Mouse (Mus musculus): ENCODE results near the gene Tex30.
A peak's percentile ranks its signal among the peaks of the same experiment; 100 is the strongest.
"Not testable (repeated sequence)": the region's sequence is repeated elsewhere in the genome, so short reads cannot be mapped to it uniquely, and the experiment has no call there.

Gene Tex30

DNA sequence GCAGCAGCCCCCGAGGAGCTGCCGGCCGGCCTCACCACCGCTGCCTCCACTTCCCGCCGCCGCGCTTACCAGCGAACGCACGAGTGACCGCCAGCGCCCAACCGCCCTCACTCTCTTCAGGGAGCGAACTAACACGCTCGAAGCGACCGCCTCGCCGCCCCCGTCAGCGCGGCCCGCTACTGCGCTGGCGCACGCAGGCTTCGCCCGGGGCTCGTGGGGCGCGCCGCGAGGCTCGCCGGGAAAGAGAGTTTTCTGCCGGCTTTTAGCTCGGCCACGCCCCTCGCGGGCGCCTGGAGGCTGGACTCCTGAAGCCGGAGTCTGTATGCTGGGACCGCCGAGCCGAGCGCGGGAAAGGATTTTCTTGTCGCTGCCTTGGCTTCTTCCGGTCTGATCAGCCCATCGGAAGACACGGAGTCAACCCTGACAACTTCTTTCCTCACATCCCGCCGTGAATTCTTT, at the start of gene Tex30:
Gene Tex30, minus strand, starts transcription at position 183 of the 459 bp plus-strand sequence.
- DNase-seq (ENCODE audit: extremely low spot score, low read depth, low spot score) = peak; percentile 86

DNA sequence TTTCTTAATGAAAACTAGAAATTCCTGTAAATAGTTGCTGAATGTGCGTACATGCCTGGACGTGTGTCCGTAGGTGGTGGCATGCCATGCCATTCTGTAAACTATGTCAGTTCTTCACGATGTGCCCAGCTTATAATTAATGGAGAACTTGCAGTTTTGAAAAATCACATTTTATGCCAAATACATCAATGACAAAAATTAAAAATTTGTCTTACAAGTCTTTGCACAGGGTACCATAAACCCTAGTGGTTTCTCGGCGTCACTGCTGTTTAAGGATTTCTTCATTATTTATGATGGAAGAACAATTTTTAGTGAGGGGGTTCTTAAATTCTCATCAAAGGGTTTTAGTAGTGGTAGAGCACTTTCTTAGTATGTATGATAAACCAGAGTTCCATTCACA, 46.5 kb upstream of the Tex30 start:
- DNase-seq (ENCODE audit: extremely low spot score, low read depth, low spot score) = peak; percentile 37

DNA sequence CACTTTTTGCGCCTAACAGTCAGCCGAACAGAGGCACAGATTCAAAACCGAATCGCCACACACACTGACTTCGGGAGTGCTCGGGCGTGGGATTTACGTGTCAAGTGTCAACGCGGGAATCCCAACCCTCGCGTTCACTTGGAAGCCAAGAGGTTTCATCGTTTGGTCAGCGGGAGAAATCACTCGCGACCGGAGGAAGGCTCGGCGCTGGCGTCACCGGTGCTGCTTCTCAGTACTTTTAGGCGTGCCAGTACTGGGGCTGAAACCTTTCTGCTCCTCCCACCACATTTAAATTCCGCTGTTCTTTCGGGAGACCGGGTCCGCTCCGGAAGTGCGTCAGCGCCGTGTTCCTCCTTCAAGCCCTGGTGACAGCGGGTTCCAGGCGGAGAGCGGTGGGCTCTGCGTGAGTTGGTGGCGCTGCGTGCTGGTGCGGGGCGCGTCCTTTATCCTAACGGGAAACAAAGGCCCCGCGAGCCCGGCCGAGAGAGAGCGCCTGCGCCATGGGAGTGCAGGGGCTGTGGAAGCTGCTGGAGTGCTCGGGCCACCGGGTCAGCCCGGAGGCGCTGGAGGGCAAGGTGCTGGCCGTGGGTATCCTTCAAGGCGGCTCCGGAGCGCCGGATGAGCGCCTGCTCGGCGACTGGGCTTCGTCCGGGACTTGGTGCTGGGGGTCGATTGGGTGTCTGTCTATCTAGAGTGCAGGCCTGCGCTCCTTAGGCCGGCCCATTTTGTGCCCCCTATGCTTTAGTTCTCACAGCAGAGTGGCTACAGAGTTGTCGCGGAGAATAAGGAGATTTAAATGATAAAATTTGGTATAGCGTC, 45.5 kb upstream of the Tex30 start, which contains the start of gene Ercc5:
Gene Ercc5, plus strand, starts transcription at position 182 of the 819 bp plus-strand sequence.
- peak; percentile 68 for DNase-seq (ENCODE audit: extremely low spot score, low read depth, low spot score)

DNA sequence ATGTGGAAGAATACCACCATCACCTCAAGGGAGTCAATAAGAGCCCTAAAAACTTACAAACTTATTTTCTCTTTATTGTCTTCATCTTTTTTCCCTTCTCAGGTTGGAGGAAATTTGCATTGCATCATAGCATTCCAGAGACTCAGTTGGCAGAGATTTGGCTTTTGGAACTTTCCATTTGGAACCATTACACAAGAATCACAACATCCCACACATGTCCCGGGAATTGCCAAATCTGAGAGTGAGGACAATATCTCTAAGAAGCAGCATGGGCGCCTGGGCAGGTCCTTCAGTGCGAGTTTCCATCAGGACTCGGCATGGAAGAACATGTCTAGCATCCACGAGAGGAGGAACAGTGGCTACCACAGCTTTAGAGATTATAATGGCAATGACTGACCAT, 40.5 kb upstream of the Tex30 start:
- no peak for DNase-seq (ENCODE audit: extremely low spot score, low read depth, low spot score)

DNA sequence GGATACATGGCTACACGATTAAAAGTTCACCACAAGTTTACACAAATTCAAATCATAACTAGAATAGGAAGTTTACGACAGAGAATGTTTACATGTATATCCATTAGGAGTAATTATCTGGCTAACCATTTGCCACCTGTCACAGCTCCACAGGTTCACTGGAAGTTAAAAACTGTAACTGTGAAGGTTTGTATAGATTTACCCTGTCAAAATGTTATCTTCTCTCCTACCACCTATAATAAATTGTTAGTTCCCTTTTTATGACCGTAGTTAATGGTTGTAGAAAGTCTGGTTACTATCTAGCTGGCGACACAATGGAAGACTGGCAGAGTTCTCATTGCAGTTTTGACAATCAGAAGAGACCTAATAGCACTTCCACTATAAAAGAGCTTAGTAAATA, 38.0 kb upstream of the Tex30 start:
- no peak for DNase-seq (ENCODE audit: extremely low spot score, low read depth, low spot score)

DNA sequence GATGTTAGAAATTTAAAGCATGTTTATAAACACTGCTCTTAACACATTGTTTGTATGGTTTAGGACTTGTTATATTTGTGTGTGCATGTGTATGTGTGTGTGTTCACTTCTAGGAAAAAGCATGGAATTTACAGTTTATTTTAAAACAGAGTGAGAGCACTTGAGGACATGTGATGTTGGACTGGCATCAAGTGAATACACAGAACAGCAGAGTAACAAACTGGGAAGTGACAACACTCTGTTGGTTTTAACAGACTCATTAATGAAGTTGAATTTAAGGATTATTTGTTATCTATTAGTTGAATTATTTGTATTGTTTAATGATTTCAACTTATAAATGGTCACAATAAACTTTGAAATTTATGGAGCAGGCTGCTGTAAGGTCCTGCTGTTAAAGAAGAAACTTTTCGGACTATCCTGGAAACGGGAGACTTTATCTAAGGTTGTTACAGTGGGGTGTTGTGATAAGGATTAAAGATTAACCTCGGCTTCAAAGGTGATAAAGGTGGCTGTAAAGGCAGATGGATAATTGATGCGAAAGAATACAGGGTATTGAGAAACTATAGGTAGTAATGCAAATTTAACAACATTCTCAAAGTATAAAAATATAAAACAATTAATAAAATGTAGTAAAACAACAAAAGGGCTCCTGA, 27.8 kb upstream of the Tex30 start:
- DNase-seq (ENCODE audit: extremely low spot score, low read depth, low spot score) = no peak

DNA sequence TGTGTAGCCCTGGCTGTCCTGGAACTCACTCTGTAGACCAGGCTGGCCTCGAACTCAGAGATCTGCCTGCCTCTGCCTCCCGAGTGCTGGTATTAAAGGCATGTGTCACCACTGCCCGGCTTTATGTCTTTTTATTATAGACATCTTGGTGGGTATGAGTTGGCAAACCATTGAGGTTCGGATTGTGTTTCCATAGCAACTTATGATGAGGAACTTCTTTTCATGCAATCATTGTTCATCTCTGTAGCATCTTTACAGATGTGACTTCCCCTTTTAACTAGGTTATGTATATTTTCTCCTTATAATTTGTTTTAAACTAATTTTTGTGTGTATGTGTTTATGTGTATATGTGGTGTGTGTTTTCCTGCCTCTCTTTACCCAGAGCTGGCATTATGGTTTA, 23.3 kb upstream of the Tex30 start:
- no peak for DNase-seq (ENCODE audit: extremely low spot score, low read depth, low spot score)

DNA sequence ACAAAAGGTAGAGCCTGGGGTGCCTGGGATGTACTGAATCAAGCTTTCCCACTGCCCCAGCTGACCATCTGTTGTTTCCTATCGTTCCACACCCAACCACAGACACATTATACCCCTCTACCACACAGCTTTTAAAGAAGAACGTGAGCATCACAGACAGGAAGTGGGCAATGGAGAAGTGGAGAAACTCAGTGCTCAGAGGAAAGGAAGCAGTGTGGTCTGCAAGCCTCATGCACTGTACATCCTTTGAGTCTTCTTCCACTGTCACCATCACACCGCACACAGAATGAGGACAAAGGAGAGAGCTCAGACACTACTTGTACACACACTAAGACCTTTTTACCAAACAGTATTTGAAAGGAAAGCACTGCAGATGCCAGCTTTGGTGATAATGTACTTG, 20.0 kb upstream of the Tex30 start:
- no peak for DNase-seq (ENCODE audit: extremely low spot score, low read depth, low spot score)

DNA sequence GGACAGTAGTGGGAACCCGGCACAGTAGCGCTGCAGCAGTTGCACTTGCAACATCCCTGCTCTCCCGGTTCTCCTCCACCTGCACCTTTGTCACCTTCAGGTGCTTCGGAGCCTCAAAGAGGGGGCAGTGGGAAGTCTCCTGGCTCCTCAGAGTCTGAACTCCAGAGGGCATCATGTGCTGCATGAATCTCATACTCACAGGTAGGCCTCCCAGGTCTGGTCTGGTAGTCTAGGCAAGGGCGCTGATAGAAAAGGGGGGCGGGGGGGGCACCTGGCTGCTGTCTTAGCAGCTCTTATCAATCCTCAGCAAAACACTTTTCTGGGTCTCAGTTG, 17.8 kb upstream of the Tex30 start:
- DNase-seq (ENCODE audit: extremely low spot score, low read depth, low spot score) = no peak

DNA sequence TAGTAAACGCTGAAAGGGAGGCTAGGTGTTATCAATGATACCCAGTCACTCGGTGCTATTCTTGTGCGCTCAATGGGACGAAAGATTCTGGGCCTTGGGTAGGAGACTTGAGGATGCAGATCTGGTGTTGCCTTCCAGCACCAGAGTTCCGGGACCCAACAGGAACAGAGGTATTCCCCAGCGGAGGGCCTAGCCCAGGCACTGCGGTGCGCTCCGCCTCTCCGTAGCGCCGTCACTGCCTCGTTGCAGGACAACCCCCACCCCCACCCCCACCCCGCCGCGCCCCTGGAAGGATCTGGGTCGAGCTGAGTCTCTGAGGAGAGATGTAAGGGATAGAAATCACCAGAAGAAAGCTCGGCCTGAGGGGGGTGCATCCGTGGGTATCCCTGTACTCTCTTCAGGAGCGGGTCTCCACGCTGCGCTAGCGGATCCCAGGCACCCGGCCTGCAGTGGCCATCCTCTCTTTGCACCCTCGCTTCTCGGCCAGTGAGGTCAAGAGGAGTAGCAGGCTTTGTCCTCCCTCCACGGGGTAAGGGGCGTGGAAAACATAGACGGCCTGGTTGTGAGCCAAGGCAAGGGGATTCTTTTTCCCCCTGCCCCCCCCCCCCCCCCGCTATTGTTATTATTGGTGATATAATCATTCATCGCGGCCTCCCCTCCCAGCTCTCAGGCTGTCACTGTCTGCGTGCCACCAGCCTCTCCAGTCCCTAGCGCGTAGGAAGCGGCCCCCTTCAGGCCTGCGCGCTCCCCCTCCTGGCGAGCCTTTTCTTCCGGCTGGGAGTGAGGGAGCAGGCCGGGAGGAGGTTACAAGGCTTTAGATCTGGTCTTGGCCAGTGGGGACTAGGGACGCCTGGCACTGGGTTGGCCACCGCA, 17.2 kb upstream of the Tex30 start:
- DNase-seq (ENCODE audit: extremely low spot score, low read depth, low spot score) = no peak

DNA sequence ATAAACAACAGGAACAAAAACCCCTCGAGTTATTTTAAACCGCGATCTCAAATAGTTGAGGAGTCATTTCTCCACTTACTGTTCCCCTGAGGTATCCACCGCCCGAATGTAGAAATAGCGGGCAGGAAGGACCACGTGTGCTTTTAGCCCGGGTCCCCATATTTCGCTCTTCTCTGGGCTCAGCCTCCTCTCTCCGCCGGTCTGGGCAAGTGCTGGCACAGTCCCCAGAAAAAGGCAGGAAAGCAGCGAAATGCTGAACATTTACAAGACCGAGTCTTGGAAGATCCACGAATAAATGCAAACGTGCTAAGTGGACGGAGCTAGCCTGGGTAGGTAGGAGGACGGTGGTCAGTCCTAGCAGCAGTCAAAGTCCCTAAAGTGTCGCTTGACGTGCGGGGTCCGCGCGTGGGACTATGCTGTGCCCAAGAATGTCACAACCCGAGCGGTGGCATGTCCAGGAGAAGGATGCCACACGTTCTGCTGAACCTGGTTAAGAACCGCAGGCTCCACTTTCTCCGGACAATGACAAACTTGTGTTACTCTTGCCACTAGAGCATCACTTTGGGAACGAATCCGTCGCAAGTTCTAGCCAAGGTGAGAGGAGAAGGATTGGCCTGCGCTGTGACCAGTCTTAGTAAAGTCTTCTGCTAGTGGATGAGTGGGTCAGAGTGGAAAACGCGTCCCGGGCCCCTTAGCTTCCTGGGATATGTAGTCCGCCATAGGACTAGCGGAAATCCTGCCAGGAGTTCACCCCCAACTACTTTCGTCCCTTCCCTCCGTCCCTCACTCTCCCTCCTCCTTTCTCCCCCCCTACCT, 16.2 kb upstream of the Tex30 start, which contains the start of the genes Kdelc1 and Bivm:
Gene Kdelc1, minus strand, starts transcription at position 570 of the 816 bp plus-strand sequence.
Gene Bivm, plus strand, starts transcription at position 719 of the 816 bp plus-strand sequence.
- peak; percentile 89 for DNase-seq (ENCODE audit: extremely low spot score, low read depth, low spot score)

DNA sequence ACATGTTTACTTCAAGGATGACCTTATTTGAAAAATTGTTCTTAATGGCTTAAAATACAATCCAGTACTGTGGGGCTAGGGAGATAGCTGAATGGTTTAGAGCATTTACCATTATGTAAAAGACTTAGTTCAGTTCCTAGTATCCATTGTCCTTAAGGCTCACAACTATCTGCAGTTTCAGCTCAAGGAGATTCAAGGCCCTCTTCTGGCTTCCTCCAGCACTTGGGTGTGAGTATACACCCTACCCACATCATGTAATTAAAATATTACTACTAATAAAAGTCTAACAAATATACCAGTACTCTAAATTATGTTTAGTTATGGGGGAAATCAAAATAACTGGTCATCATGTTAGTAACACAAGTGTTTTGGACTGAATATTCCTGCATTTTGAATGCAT, 15.3 kb upstream of the Tex30 start:
- no peak for DNase-seq (ENCODE audit: extremely low spot score, low read depth, low spot score)

DNA sequence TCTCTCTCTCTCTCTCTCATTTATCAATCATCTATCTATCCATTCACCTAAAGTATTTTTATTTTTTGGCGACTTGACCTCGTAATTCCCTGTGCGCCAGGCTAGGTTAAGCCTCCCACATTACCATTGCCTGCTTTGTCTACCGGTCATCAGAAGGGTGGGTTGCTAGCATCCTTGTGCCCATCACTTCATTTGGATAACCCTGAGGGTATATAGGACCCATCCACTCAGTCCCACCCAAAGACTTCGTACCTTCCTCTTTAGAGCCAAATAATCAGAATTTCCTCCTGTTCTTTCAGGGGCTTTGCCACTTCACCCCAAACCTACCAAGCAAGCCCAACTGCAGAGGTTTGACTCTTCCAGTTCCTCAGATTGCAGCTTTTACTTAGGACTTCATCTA, 698 bp upstream of the Tex30 start:
- no peak for DNase-seq (ENCODE audit: extremely low spot score, low read depth, low spot score)

DNA sequence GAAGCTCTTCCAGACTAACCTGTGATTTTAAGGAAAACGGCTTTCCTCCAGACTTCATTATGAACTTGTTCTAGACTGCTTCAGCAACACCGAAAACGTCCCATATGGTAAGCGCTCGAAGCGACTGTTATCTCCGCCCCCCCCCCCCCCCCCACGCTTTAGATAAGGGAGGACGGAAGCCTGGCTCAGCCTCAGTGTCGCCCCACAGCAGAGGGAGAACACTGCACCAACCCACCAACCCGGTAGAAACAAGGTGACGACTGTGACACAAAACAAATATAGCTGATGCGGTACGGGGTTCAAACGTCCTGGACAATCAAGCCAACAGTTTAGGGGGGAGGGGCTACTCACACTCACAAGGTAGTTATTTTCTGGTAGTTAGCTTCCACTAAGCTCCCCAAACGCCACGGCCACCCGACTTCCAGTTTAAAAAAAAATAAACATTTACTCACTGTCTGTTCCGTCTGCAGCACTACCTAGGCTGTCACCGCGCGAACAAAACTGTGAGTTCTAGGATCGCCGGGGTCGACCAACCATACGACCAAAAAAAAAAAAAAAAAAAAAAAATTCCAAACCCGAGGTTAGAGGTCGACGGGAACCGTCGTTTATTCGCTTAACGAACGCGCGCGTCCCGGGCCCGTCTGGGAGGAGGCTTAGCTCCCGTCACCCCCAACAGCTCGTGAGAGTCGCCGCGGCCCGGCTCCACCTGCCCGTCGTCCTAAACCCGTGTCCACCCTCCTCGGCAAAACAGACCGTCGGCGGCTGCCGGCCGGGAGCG, 604 bp downstream of the Tex30 start:
- no peak for DNase-seq (ENCODE audit: extremely low spot score, low read depth, low spot score)

DNA sequence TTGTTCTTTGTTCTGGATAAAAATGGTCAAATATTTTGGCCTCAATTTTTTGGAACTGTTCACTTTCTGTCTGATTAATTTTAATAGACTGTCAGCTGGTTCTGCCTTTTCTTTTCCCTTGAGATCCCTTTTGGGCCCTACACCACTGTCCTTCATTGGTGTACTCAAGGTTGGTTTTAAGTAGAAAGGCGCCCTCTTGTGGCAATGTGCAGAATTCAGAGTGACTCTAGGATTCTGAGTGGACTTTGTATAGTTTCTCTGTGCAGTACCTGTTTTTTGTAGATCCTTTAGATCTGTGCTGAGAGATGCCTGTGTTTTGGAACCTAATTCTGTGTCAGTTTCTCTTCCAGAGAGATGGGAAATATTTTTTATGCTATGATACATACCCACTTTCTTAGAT, 37.6 kb downstream of the Tex30 start:
- no peak for DNase-seq (ENCODE audit: extremely low spot score, low read depth, low spot score)

DNA sequence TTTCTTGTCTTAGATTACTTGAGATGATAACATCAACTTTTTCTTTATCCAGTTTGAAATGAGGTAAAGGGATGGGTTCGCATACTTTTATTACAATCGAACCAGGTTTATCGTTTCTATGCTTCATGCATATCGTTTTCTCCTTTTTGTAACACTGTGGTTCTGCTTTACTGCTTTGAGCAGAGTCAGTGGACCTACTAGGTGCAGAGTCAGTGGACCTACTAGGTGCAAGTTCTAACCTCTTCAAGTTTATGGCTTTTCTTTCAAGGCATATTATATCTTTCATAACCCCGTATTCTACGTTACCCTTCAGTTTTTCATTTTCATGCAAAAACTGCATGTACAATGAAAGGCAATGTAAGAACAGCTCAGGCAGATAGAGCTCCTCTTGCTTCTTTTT, 38.8 kb downstream of the Tex30 start:
- DNase-seq (ENCODE audit: extremely low spot score, low read depth, low spot score) = no peak

DNA sequence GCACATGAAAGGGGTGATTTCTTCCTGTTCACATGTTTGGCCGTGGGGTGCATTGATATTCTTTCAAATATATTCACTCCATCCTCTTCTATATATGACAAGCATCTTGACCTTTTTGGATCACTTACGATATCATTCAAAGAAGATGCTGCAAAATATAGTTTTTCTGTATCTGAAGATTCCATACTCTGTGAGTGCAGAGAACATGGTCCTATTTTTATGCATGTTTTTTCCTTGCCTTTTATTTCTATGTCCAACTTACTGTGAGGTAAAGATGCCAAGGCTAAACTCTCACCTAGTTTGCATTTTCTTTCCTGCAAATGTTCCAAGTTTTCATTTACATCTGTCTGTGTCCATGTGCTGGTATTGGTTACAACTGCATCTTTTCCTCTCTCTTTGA, 40.4 kb downstream of the Tex30 start, which contains the start of gene Gm8251:
Gene Gm8251, minus strand, starts transcription at position 101 of the 400 bp plus-strand sequence.
- no peak for DNase-seq (ENCODE audit: extremely low spot score, low read depth, low spot score)

DNA sequence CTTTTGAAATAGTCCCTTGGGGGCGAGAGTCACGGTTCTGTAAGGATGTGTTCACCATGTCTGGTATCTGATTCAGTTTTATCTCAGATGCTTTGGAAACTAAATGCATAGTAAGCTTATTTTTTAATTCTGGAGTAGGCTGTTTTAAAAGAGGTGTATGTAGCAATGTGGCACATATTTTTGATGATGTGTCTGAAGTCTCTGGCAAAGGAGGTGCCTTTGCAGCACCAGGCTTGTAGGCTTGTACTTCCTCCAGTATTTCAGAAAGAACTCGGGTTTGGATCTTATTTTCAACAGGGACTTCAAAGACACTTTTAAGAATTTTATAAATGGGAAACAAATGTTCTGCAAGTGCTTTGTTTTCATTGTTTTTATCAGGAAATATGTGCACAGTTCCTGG, 44.4 kb downstream of the Tex30 start:
- DNase-seq (ENCODE audit: extremely low spot score, low read depth, low spot score) = no peak

DNA sequence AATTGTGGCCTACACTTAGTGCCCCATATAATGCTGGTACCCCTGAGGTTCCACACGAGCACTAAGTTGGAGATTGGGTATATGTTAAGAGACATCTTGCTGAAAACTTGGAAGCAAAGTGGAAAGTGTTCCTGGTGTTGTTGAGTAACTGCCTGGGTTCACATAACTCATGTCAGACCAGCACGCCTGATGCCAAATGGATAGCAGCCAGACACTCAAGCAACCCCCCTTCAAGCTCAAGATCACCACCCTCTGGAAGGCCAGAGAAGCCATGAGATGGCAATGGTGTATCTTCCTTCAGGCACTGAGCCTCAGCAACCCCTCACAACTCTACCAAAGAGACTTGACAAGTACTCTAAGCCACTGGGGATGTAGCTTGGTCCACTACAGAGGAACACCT, 55.7 kb downstream of the Tex30 start:
- DNase-seq (ENCODE audit: extremely low spot score, low read depth, low spot score) = no peak

DNA sequence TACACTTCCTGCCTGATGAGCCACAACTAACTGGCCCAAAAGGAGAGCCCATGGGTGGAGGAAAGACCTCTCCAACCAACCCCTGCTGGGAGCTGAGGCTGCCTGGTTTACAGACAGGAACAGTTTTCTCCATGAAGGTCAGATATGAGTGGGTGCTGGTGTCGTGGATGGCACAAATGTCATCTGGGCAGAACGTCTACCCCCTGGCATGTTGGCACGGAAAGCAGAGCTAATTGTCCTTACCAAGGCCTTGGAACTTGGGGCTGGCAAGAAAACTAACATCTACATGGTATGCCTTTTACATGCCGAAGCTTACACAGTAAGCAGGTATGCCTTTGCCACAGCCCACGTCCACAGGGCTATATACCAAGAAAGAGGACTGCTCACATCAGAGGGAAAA, 56.6 kb downstream of the Tex30 start:
- DNase-seq (ENCODE audit: extremely low spot score, low read depth, low spot score) = not testable (repeated sequence)
